Mouse (Mus musculus) 416B (cell line): ENCODE measurements around the gene B230118H07Rik.
A peak's percentile ranks its signal among the peaks of the same experiment; 100 is the strongest.
"Not testable (repeated sequence)": the region's sequence is repeated elsewhere in the genome, so short reads cannot be mapped to it uniquely, and the experiment has no call there.

Experiments used
- DNase-seq: peaks from one replicate; pipeline ENCODE4 v3.0.0; 2011; ENCODE audit warnings: low read depth

Gene B230118H07Rik

GRCm38 (mm10) chr2:101591356-101591755, 58.0 kb downstream of the B230118H07Rik start:
- no peak for DNase-seq

DNA sequence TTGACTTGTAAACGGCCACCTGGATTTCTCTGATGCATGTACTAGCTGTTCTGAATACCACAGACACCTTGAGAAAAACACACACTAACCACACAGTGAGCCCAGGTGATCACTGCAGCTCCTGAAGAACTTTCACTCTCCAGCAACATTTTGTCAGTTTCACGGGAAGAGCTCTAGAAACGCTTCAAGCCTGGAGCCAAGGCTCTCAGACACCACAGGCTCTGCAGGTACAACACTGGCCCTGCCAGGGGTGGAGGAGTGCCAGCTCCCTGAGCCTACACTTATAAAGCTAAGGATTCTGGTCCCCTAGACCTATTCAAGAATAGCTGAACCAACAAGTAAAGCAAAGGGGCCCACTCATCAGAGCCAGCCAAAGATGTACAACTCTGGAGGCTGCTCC, 67.9 kb downstream of the B230118H07Rik start:
- no peak for DNase-seq

DNA sequence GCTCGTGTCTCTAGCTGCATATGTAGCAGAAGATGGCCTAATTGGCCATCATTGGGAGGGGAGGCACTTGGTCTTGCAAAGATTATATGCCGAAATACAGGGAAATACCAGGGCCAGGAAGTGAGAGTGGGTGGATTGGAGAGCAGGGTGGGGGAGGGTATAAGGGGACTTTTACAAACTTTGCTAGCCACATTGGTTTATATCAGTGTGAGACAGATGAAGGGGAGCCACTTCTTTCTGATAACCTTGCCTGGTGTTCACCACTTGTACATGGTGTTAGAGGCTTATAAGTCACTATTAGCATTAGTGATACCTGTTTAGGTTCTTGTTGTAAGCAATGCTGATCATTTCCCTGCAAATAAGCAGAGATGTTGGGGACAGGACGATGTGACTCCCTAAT, 68.4 kb downstream of the B230118H07Rik start:
- DNase-seq, result no peak

- no peak for DNase-seq
Observed at GRCm38 (mm10) chr2:101580428-101580827, 68.9 kb downstream of the B230118H07Rik start.

DNA sequence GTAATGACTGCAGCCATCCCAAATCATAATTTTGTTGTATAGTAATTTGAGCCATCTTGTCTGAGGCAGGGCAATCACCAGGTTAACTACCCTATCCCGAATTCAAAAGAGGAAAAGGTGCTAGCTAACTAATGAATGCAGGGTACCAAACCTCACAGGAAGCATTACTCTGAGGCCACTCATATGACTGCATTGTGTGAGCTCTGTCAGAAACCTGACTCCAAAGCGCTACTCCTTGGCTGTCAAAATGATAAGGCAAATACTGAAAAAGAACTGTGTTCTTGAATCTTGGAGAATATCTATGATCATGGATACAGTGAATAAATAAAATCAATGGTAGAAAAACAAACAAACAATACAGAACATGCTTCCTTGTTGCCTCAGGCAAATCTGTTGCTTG, 69.3 kb downstream of the B230118H07Rik start:
- DNase-seq, result no peak

DNA sequence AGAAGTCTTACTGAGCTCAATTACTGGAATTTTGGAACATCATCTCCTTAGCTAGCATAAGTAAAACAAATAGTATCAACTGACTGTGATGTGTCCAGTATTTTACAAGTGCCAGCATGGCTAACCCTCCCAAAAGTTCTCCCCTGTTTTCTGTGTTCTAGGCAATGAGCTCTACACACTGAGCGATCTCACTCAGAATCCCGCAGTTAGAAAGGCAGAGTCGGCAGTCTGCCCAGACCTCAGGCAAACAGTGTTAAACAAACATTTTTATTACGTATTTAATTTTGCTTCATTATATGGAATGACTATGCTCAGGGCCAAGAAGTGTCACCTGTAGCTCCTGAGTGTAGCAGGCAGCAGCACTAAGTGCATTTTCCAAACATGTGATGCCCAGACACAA, 72.1 kb downstream of the B230118H07Rik start:
- DNase-seq, result no peak

DNA sequence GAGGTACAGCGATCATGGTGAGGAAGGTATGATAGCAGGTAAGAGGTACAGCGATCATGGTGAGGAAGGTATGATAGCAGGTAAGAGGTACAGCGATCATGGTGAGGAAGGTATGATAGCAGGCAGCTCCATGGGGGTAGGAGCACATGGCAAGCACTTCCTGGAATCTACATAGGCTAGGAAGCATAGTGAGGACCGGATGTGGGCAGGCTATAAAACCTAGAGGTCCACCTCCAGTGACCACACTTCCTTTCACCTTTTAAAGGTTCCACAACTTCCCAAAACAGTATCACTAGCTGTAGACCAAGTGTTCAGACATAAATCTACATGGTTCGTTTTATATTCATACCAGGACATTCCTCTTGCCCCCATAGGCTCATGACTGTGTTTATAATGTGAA, 80.1 kb downstream of the B230118H07Rik start:
- no peak for DNase-seq

- no peak for DNase-seq
Observed at GRCm38 (mm10) chr2:101567490-101567889, 81.8 kb downstream of the B230118H07Rik start.

DNA sequence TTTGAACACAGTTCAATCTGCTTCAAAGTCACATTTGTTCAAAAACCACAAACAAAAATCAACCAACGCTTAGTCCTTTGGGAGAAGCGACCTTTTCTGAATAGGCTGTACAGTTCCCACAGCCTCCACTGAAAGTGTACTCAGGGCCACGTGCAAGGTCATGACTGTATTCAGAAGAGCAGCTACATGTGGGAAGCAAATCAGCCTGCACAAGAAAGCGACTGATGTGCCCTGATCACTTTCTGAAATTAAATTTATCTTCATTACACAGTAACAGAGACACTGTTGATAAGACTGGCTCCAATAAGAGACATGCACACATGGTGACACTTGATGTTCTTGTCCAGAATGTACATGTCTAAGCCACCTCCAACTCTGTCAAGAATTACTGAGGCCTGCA, 85.6 kb downstream of the B230118H07Rik start:
- DNase-seq, result no peak

GRCm38 (mm10) chr2:101563206-101563605, 86.1 kb downstream of the B230118H07Rik start:
- no peak for DNase-seq

DNA sequence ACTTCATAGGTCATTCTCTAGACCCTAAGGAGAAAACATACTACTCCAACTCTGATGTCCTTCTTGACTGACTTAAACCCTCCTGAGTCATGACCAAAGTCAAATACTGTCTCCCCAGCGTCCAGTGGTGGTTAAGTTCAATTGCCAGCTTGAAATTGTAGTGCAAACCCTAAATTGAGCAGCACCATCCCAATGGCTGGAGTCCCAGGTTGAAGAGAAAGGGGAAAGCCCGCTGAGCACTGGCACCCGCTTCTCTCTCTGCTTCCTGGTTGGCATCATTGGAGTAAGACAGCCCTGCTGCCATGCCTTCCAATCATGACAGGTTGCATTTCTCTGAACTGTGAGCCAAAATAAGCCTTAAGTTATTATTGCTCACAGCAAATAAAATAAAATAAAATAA, 89.9 kb downstream of the B230118H07Rik start:
- no peak for DNase-seq

DNA sequence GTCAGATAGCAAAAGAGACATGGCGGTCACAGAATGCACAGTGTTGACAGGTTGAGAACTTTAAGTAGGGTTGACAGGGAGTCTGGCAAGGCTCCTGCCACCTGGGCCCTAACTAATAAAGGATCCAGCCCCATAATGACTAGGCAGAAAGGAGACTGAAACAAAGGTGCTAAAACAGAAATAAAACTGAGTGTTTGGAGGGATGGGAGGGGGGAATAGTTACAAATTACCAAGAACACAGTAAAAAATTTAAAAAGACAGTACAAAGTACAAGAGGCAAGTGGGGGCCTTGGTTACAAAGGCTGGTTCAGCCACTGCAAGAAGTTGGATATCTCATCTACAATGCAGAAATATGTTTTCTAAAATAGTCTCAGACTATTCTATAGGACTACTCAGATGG, 93.4 kb downstream of the B230118H07Rik start:
- no peak for DNase-seq

DNA sequence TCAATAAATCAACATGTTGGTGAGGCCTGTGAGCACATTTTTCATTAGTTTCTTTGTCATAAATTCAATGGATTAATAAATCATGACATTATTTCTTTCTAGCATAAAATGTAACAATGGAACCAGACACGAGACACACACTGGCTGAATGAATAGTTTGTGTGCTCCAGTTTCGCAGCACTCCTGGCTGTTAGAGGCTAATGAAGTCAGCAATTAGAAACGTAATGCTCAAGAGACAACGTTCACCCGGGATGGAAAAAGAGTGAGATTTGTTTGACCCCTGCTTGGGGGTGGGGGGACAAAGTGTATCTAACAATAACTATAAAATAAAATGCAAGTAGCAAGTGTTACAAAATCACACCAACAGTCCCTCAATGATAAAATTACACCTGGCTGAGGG, 95.5 kb downstream of the B230118H07Rik start:
- DNase-seq, result no peak

GRCm38 (mm10) chr2:101552301-101552700, 97.0 kb downstream of the B230118H07Rik start:
- DNase-seq, result no peak

DNA sequence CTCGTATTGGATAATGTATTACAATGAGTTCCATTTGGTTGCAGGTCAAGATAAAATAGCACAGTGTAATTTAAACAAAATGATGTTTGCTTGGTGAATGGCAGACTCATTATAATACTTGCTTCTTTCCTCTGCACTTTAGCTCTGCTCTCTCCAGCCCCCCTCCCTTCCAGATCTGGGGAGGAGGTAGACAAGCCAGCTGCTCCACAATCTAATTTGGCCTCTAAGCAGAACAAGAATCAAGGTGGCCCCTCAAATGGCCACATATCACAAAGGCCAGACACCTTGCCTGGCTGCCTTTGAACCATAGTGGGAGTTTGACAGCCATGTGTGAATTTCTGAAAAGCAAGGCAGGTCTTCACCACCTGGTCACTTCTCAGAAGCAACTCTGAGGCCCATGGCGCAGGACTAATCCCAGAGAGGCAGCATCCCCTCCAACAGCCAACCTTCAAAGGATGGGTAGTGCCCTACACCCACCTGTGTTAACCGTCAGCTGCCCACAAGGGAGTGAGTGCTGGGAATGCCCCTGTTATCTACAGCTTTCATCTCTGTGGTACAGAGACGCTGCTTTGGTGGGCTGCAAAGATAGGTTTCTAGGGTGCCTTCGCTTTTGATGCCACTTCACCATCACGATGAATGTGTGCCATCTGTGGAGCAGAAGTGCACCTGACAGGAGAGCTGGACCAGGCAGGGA, 98.2 kb downstream of the B230118H07Rik start:
- no peak for DNase-seq

DNA sequence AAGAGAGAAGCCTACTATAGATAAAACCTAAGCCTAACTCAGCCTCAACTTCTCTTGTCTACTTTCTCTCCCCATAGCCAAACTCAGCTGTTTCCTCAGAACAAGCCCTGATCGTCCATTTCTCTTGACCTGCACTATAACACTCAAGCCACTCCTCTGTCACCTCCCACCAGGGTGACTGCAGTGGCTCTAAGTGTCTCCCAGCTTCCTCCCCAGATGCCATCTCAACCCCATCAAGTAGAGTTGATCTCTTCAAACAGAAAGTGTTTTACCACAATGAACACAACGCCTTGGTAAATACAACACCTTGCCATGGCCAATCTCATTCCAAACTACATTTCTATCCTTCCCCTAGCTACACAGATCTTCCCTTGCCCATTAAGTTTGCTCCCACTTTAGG, 99.2 kb downstream of the B230118H07Rik start:
- DNase-seq, result no peak

DNA sequence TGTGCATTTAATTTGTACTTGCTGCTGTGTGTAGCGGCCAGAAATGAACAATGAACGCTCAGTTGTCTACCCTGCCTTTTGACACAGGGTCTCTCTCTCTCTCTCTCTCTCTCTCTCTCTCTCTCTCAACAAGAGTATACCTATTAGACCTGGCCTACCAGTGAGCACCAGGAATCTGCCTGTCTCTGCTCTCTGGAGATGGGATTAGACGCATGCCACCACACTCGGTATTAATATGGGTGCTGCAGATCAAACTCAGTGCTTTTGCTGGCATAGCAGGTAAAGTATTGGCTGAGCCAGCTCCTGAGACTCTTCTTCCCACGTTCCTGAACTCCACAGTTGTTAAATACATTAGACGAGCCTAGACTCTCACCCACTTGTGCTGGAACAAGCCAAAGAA, 100.5 kb downstream of the B230118H07Rik start:
- DNase-seq, result no peak

DNA sequence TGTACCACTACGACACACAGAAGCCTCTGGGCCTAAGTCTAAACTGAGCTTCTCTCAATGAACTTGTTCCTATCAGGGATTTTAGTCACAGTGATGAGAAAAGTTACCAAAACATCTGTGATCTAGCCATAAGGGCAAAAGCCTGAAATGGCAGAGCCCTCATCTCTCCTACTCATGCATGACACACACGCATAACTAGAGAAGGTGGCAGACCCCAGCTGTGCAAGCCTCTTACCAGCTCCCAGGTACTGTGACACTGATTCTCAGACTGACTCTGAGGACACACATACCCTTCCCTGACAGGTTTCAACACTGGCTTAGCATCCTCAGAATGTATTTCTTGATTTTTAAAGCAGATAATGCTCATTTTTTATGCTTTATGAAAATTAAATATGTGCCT, 103.7 kb downstream of the B230118H07Rik start:
- DNase-seq, result no peak

- peak; percentile 3 for DNase-seq
Observed at GRCm38 (mm10) chr2:101543704-101544417, 105.5 kb downstream of the B230118H07Rik start.

- not testable (repeated sequence) for DNase-seq
Observed at GRCm38 (mm10) chr2:101536887-101537286, 112.4 kb downstream of the B230118H07Rik start.

- no peak for DNase-seq
Observed at GRCm38 (mm10) chr2:101533741-101534140, 115.6 kb downstream of the B230118H07Rik start.

GRCm38 (mm10) chr2:101525503-101526381, 123.6 kb downstream of the B230118H07Rik start:
- DNase-seq, result peak; percentile 63

DNA sequence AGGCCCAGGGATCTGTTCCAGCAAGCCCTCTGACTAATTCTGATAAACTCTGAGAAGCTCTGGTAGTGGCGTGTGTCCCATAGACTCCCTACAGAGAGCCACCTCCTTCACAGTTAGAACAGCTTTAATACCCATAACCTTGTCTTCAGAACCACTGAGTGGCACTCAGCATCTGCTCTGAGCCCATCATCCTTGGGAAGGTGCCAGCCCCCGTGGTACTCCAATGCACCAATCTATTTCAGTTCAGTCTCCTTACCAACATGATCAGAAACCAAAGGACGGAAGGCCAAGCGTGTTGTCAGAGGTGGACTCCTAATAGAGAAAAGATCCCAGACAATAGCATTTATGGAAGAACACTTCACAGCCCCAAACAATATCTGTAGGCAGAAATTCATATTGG, 124.2 kb downstream of the B230118H07Rik start:
- DNase-seq, result no peak
